Mouse (Mus musculus) kidney, embryonic 16.5 days (tissue): ENCODE measurements around the gene Bbof1. TPM values are rescaled to one million over a fixed set of nuclear protein-coding genes. Genes with fewer than 3 reads are reported as not detected.

Source experiments
- ATAC-seq: fragments of 200-750 bp; cut with Nextera tagmentation; 2 replicates; pipeline ENCODE4 v1.8.0; 2017; ENCODE audit warnings: moderate TSS enrichment; ENCODE audit not compliant: low FRiP score, low TSS enrichment
- H3K27ac ChIP-seq: fragments of 300-500 bp; sonication (generic); 2 replicates; pipeline ENCODE4 v1.5.1; 2014; ENCODE audit warnings: low read length
- H3K27me3 ChIP-seq: fragments of 300-500 bp; sonication (generic); 2 replicates; pipeline ENCODE4 v1.6.1; 2014; ENCODE audit warnings: low read length, control low read depth, mixed read lengths; ENCODE audit not compliant: insufficient read depth
- H3K36me3 ChIP-seq: fragments of 300-500 bp; sonication (generic); 2 replicates; pipeline ENCODE4 v1.6.1; 2014; ENCODE audit warnings: low read length, control low read depth, mixed read lengths; ENCODE audit not compliant: insufficient read depth
- H3K4me1 ChIP-seq: fragments of 300-500 bp; sonication (generic); 2 replicates; pipeline ENCODE4 v1.6.1; 2014; ENCODE audit warnings: low read length, control low read depth, mixed read lengths; ENCODE audit not compliant: insufficient read depth
- H3K4me2 ChIP-seq: fragments of 300-500 bp; sonication (generic); replicated peaks from 2 replicates; pipeline ENCODE4 v1.6.1; 2014; ENCODE audit warnings: low read depth, low read length
- H3K4me3 ChIP-seq: fragments of 300-500 bp; sonication (generic); 2 replicates; pipeline ENCODE4 v1.5.1; 2014; ENCODE audit warnings: mild to moderate bottlenecking, low read length
- H3K9ac ChIP-seq: fragments of 300-500 bp; sonication (generic); replicated peaks from 2 replicates; pipeline ENCODE4 v1.6.1; 2014; ENCODE audit warnings: low read length
- H3K9me3 ChIP-seq: fragments of 300-500 bp; sonication (generic); 2 replicates; pipeline ENCODE4 v1.6.1; 2016; ENCODE audit warnings: low read length, control low read depth
- WGBS: fragments of 180-500 bp; shearing (Covaris S2); extraction: QIAGEN DNeasy Blood & Tissue Kit; methylation state at CpG from one replicate; pipeline ENCODE4 v1.1.7; 2014; 5-methylcytosine and 5-hydroxymethylcytosine counted together
- polyA plus RNA-seq: library from polyadenylated mRNA; unstranded; fragments of >200 nt; fragmentation: Nextera tagmentation; extraction: Ambion mirVana; gene quantifications from 2 replicates; pipeline ENCODE4 v1.2.1, GENCODE M21; 2015

Bbof1 gene
- polyA plus RNA-seq, 1 experiment from 2014 or later, result 1.5 TPM

- no peak for ATAC-seq
- peak overlapping the region; percentile 83 for H3K4me2 ChIP-seq
- no peaks in the 10 kb centered on the region for H3K4me1 ChIP-seq
- H3K27me3 ChIP-seq, result no peaks in the 10 kb centered on the region
- WGBS, result 31% methylated on average over 18 of the region's 18 CpGs
- no peaks in the 10 kb centered on the region; the same call in 1 of the 2 replicates for H3K36me3 ChIP-seq
- no peak overlapping the region for H3K27ac ChIP-seq
- peak overlapping the region; percentile 82 for H3K9ac ChIP-seq
- H3K9me3 ChIP-seq, result no peaks in the 10 kb centered on the region; the same call in 1 of the 2 replicates
- peak overlapping the region; percentile 53 for H3K4me3 ChIP-seq
Observed at GRCm38 (mm10) chr12:84417605-84417922, 8.7 kb downstream of the Bbof1 start.

GRCm38 (mm10) chr12:84423990-84424389, 15.1 kb downstream of the Bbof1 start:
- 65% methylated on average over 3 of the region's 3 CpGs for WGBS
- H3K4me2 ChIP-seq, result no peak overlapping the region

GRCm38 (mm10) chr12:84429825-84430224, 21.0 kb downstream of the Bbof1 start:
- Histone ChIP-seq H3K9me3 (no peaks in the 10 kb centered on the region), H3K27ac (no peak overlapping the region), H3K4me2 (no peak overlapping the region), H3K27me3 (no peaks in the 10 kb centered on the region), H3K9ac (no peak overlapping the region), H3K36me3 (peaks cover 7% of the 10 kb centered on the region; the same call in 1 of the 2 replicates), H3K4me3 (no peak overlapping the region), H3K4me1 (no peaks in the 10 kb centered on the region)
- ATAC-seq, result no peak
- WGBS, result 77% methylated on average over 2 of the region's 2 CpGs

More at GRCm38 (mm10) chr12:84423990-84424389, 15.1 kb downstream of the Bbof1 start:
- ATAC-seq, result no peak
- Histone ChIP-seq H3K9me3 (no peaks in the 10 kb centered on the region), H3K36me3 (no peaks in the 10 kb centered on the region), H3K27me3 (no peaks in the 10 kb centered on the region), H3K9ac (no peak overlapping the region), H3K4me3 (no peak overlapping the region), H3K27ac (no peak overlapping the region), H3K4me1 (no peaks in the 10 kb centered on the region)

- H3K27ac ChIP-seq, result no peak overlapping the region
- H3K9me3 ChIP-seq, result no peaks in the 10 kb centered on the region
- H3K27me3 ChIP-seq, result no peaks in the 10 kb centered on the region
- WGBS, result 55% methylated on average over 2 of the region's 2 CpGs
- H3K4me2 ChIP-seq, result no peak overlapping the region
- no peaks in the 10 kb centered on the region for H3K4me1 ChIP-seq
- peaks cover 8% of the 10 kb centered on the region; the same call in 1 of the 2 replicates for H3K36me3 ChIP-seq
- H3K4me3 ChIP-seq, result no peak overlapping the region
- no peak overlapping the region for H3K9ac ChIP-seq
- no peak for ATAC-seq
Observed at GRCm38 (mm10) chr12:84438697-84439096, 29.8 kb downstream of the Bbof1 start.

GRCm38 (mm10) chr12:84442526-84442925, 33.7 kb downstream of the Bbof1 start:
- Histone ChIP-seq H3K4me3 (no peak overlapping the region), H3K27ac (no peak overlapping the region)

GRCm38 (mm10) chr12:84447386-84447785, 38.5 kb downstream of the Bbof1 start:
- Histone ChIP-seq H3K4me1 (peaks cover 11% of the 10 kb centered on the region), H3K9ac (no peak overlapping the region), H3K4me2 (no peak overlapping the region), H3K27me3 (no peaks in the 10 kb centered on the region), H3K27ac (peak overlapping the region; percentile 48; the same call in 1 of the 2 replicates), H3K9me3 (no peaks in the 10 kb centered on the region), H3K36me3 (no peaks in the 10 kb centered on the region), H3K4me3 (no peak overlapping the region)
- ATAC-seq, result no peak
- WGBS, result 69% methylated on average over 1 of the region's 1 CpGs

More at GRCm38 (mm10) chr12:84442526-84442925, 33.7 kb downstream of the Bbof1 start:
- Histone ChIP-seq H3K27me3 (no peaks in the 10 kb centered on the region), H3K9ac (no peak overlapping the region), H3K4me2 (no peak overlapping the region), H3K4me1 (no peaks in the 10 kb centered on the region), H3K36me3 (peaks cover 8% of the 10 kb centered on the region; the same call in 1 of the 2 replicates), H3K9me3 (no peaks in the 10 kb centered on the region)
- WGBS, result 75% methylated on average over 4 of the region's 4 CpGs
- ATAC-seq, result no peak

GRCm38 (mm10) chr12:84448181-84448580, 39.3 kb downstream of the Bbof1 start:
- H3K27ac ChIP-seq, result no peak overlapping the region
- no peaks in the 10 kb centered on the region for H3K27me3 ChIP-seq
- no peak overlapping the region for H3K9ac ChIP-seq
- no peaks in the 10 kb centered on the region for H3K9me3 ChIP-seq
- H3K4me3 ChIP-seq, result no peak overlapping the region
- H3K4me1 ChIP-seq, result peaks cover 16% of the 10 kb centered on the region
- H3K4me2 ChIP-seq, result no peak overlapping the region
- 80% methylated on average over 6 of the region's 6 CpGs for WGBS
- H3K36me3 ChIP-seq, result no peaks in the 10 kb centered on the region
- ATAC-seq, result no peak

GRCm38 (mm10) chr12:84449887-84450286, 41.0 kb downstream of the Bbof1 start:
- Histone ChIP-seq H3K36me3 (no peaks in the 10 kb centered on the region), H3K9me3 (no peaks in the 10 kb centered on the region), H3K27ac (peak overlapping the region; percentile 90), H3K4me3 (peak overlapping the region; percentile 95), H3K4me2 (peak overlapping the region; percentile 90), H3K9ac (peak overlapping the region; percentile 71), H3K4me1 (peaks cover 16% of the 10 kb centered on the region), H3K27me3 (no peaks in the 10 kb centered on the region)
- no peak for ATAC-seq
- WGBS, result 44% methylated on average over 10 of the region's 10 CpGs

GRCm38 (mm10) chr12:84450351-84450717, 41.5 kb downstream of the Bbof1 start:
- 1% methylated on average over 6 of the region's 6 CpGs for WGBS
- no peaks in the 10 kb centered on the region for H3K9me3 ChIP-seq

GRCm38 (mm10) chr12:84450718-84451646, 42.1 kb downstream of the Bbof1 start, which contains the start of the genes Aldh6a1 and Lin52:
Aldh6a1 (minus strand) TSS chr12:84451004.
Lin52 (plus strand) TSS chr12:84451422.
- Histone ChIP-seq H3K27ac (peak within 1 kb of the TSS; percentile 90), H3K4me3 (peak within 1 kb of the TSS; percentile 95), H3K36me3 (no peaks in the 10 kb centered on the region), H3K4me1 (peaks cover 16% of the 10 kb centered on the region), H3K9ac (peak within 1 kb of the TSS; percentile 78), H3K27me3 (no peaks in the 10 kb centered on the region), H3K9me3 (no peaks in the 10 kb centered on the region), H3K4me2 (peak within 1 kb of the TSS; percentile 90)
- WGBS, result under 1% methylated on average over 49 of the region's 49 CpGs
- ATAC-seq, result peak; percentile 99

More at GRCm38 (mm10) chr12:84450351-84450717, 41.5 kb downstream of the Bbof1 start:
- peak overlapping the region; percentile 90 for H3K27ac ChIP-seq
- peaks cover 16% of the 10 kb centered on the region for H3K4me1 ChIP-seq
- H3K36me3 ChIP-seq, result no peaks in the 10 kb centered on the region
- peak; percentile 0; the same call in 1 of the 2 replicates for ATAC-seq
- H3K4me2 ChIP-seq, result peak overlapping the region; percentile 90
- peak overlapping the region; percentile 95 for H3K4me3 ChIP-seq
- no peaks in the 10 kb centered on the region for H3K27me3 ChIP-seq
- H3K9ac ChIP-seq, result peak overlapping the region; percentile 71
